Mouse (Mus musculus) spleen, adult 18-20 months (tissue): ENCODE data around the gene Dync2h1.
A peak's percentile ranks its signal among the peaks of the same experiment; 100 is the strongest.
"Not testable (repeated sequence)": the region's sequence is repeated elsewhere in the genome, so short reads cannot be mapped to it uniquely, and the experiment has no call there.

Experiments used
- DNase-seq, 2 experiments: peaks; one replicate each; pipeline ENCODE4 v3.0.0; 2022; ENCODE audit warnings: mixed read lengths in 2 of 2

Gene Dync2h1

DNA sequence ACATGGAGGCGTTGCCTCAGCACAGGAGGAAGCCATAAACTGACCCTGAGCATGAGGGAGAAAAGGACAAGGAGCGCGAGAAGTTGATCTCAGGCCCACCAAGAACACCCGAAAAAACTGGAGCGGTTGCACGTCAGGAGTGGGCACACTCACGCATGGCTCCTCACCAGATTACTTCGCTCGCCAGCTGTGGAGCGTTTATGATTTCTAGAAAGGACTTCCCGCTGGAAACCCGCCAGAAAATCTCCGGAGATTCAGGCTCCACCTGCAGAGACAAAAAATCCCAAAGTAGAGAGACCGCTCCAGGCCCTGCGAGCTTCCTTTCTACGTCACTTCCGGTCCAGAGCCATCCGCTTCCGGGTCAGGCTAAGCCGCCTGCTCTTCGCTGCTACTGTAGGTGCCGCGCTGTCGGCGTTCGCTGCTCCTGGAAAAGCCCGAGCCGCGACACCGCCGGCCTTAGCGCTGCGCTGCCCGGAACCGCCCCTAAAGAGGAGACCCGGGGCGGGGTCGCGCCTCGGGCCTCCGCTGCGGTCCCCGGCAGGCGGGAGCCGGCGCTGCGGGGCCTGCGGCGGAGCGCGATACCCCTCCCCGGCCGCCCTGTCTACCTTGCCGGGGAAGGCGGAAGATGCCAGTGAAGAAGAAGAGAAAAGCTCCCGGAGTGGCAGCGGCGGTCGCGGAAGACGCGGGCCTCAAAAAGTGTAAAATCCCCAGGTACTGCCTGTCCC is at the start of gene Dync2h1, which contains the start of gene Dcun1d5:
Gene Dync2h1 (minus strand): TSS at position 275 of the 725 bp plus-strand sequence.
Gene Dcun1d5 (plus strand): TSS at position 349 of the 725 bp plus-strand sequence.
- DNase-seq, result peak; percentile 78 to 80

DNA sequence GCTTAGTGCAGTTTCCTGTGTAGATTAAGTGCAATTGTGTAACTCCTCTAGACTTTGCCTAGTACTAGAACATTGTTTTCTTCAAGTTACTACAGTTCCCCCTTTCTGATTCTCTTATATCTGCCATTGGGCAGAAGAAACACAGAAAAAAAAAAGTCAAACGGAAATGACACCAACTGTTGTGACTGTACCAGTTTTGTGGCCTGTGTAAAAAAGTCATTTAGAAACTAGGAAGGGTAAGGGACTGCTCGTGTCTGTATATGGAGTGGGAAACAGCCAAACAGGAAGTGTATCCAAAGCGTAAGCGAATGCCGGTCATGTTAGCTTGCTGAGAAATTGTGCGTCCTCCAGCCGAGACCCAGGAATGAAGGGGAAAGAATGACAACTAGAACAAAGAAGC is 37.2 kb upstream of the Dync2h1 start:
- DNase-seq, result no peak

DNA sequence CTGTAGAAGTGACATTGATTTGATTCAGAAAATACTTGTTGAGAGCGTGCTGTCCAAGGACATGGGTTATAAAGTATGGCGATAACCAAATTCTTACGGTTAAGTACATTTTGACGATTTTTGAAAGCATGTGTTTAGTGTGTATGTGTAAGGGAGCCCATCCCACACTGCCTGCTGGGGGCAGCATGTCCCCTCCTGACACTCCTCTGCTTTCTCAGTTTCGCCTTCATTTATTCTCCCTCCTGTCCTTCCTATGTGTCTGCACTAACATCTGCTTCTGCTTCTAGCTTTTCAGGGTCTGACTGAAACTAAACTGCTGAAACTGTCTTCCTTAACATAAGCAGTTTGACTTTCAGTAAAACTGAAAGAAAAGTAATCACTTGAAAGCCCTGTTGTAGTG is 36.8 kb upstream of the Dync2h1 start:
- DNase-seq, result no peak

DNA sequence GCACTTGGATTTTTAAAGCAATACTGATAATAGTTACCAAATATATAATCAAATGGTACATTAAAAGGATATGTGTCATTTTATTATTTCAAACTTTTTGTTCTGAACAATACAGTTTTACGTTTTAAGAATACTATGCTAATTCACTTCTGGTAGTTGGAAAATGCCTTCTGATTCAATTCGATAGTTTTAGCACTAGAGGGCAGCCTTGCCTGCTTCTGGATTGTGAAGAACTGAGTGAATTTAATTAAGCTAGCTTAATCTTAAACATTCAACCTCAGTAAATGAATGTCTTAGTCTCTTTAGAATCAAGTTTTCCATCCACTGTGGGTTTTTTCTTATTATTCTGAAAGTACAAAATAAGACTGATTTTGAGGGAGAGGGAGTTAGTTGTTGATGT is 32.0 kb upstream of the Dync2h1 start:
- no peak for DNase-seq

DNA sequence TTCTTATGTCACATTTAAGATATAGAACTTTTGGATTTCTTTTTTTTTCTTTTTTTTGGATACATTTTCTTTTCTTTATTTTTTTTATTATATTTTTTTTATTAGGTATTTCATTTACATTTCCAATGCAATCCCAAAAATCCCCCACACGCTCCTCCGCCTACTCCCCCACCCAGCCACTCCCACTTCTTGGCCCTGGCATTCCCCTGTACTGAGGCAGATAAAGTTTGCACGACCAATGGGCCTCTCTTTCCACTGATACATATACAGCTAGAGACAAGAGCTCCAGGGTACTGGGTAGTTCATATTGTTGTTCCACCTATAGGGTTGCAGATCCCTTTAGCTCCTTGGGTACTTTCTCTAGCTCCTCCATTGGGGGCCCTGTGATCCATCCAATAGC is 6.4 kb upstream of the Dync2h1 start:
- not testable (repeated sequence) for DNase-seq

DNA sequence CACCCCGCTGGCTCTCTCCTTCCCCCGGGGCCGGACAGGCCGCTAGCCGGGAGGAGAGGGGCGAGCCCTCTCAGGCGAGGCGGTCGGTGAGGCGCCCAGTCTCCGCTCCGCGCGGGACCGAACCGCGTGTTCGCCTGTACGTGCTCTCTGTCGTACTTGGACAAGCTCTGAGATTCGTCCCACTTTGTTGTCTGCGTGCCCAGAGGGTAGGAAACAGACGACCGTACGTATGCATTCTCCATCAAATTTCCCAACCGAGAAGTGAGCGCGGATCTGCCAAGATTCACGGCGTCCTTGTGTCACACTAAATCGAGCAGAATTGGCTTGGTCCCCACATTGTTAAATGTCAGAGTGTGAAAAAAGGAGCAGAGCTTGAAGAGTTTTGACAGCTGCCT is 648 bp upstream of the Dync2h1 start:
- DNase-seq, result no peak

DNA sequence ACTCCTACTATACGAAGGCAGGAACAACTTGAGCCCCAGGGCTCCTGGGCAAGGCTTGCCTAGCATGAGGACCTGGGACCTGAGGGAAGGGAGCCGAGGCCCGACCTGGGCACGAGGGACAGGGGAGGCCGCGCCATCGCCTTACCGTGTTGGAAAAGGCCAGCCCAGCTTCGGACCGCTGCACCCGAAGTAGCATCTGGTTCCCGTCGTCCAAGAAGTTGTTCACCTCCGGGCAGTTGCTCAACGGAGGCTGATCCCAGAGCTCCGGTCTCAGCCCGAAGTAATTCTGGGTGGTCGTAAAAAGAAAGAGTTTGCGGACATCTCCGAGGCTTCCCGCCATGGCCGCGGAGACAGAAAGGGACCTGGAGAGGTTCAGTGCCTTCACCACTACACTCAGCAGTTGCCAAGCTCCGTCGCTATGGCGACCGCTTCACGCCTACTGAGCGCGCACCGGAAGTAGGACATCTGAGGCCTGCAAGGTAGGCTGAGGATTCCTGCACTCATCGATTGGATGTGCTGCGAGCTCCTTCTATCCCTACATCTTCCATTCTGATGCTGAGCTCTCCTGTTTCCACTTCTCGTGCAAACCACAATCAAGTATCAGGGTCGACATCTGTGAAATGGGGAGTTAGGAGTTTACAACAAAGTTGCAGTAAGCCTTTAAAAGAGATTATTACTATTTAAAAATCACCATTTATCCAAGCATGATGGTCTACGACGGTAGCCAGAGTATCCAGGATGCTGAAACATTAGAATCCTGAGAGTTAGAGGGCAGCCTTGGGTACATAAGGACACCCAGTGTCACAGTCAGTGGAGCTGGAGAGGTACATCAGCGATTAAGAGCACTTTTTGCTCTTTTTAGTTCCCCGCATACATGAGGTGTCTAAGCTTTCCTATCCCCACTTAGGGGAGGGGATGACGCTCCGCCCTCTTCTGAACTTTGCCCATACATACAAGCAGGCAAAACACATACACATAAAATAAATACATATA is 7.3 kb downstream of the Dync2h1 start:
- peak; percentile 70 to 79 for DNase-seq

DNA sequence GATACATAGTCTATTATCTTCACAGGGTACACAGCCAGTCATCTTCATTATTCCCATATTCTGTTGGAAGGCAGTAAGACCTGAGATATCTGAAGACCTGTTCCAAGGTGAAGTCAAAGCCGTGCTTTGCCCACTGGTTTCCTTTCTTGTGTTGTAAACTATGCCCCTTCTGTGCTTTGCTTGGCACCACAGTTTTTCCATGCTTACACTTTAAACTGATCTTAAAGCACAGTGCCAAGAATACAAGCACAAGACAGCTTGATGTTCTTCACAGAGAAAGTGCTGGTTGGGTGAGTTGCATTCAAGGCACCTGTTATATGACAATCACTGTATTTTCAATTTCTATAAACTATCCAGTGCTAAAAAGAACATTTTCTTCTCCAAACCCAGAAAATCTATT is 10.5 kb downstream of the Dync2h1 start:
- DNase-seq, result no peak

DNA sequence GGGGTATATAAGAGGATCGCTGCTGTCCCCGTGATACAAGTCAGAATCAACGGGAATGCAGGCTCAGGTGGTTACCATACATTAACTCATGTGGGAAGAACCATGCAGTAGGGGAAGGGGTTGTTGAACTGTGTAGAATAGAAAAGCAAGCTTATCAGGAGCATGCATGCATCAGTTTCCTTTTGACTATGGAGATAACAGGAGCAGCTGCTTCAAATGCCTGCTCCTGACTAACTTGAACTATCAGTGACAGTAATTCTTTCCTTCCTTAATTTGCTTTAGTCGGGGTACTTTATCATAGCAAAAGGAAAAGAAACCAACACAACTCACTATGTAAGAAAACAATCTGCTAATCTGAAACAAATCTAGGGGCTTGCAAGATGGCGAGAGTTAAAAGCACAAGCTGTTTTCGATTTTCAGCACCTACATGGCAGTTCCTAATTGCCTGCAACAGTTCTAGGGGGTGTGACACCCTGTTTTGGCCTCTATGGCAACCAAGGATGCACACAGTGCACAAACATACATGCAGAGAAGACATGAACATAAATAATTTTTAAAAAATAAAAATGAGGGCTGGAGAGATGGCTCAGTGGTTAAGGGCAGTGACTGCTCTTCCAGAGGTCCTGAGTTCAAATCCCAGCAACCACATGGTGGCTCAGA is 16.8 kb downstream of the Dync2h1 start:
- DNase-seq, result no peak

DNA sequence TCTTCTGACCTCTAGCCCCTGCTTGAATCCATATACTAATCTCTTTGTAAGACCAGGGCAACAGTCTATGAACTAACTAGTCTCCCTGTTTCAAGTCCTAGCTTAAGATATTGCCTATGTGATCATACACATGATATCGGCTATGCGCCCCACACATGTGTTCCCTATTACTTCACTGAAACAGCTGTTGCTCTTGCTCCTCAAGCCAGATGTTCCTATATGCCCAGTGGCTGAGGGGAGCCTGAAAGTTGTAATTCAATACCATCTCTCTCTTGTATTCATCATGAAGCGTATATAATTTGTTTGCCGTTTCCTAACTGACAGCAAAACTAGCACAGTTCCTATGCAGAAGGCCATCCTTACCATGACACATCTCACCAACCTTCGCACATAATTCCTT is 23.6 kb downstream of the Dync2h1 start:
- no peak for DNase-seq

DNA sequence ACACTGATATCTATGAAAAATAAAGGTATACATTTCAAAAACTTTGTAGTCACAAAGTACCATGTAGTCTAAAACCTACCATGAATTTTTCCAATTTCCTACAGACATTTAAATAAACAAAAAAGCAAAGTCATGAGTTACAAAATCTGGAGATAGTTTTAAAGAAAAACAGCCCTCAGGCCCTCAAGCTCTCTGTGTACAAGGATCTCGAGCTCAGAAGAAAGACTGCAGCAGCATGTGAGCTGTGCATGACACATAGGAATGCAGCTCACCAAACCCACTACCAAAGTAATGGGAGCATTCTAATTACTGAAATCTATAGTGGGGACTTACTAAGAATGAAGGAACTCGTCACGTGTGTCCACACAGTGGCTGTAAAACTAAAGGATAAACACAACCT is 24.5 kb downstream of the Dync2h1 start:
- no peak for DNase-seq

DNA sequence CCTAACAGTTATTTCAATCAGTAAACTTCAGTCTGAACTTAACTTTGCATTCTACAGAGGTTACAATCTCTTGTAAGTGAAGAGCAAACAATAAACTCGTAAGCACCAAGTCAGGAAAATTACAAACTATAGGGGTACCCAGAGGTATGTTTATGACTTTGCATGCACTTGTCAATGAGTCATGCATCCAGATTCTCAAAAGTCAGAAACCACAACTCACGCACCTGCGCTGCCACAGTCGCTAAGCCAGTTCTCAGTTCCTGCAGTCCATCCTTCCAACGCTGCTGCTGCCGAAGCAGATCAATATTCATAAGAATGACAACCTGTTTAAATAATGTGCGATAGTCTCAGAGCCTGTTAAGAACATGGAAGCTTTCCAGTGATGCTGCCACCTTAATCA is 25.6 kb downstream of the Dync2h1 start:
- no peak for DNase-seq

DNA sequence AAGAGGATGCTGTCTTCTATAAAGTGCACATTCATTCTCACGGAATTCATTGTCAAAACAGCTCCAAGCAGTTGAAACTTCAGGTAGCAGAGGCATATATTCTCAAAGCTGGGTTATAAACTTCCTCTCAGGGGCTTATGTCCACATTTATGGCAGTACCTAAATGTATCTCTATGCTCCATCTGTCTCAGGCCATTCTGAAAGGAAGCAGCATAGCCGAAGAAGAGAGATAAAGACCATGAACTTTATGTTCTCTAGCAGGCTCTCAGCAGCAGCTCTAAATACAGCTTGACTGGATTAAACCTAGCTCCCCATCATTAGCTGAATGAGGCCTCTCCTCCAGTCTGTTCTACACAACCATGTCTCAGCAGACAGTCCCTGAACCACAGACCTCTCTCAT is 29.9 kb downstream of the Dync2h1 start:
- DNase-seq, result no peak

DNA sequence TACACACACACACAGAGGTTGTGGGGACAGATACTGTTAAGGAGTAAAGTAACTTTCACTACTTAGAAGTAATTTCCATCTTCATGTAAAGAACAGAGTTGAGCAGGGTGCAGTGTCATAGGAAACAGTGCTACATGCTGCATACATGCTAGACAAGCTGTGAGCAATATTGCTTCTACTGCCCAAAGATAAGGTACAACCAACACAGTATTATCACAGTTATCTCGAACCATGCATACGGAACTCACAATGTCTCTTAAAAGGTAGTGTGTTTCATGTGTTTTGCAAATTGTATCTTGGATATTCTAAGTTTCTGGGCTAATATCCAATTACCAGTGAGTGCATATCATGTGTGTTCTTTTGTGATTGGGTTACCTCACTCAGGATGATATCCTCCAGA is 61.4 kb downstream of the Dync2h1 start:
- DNase-seq, result no peak

DNA sequence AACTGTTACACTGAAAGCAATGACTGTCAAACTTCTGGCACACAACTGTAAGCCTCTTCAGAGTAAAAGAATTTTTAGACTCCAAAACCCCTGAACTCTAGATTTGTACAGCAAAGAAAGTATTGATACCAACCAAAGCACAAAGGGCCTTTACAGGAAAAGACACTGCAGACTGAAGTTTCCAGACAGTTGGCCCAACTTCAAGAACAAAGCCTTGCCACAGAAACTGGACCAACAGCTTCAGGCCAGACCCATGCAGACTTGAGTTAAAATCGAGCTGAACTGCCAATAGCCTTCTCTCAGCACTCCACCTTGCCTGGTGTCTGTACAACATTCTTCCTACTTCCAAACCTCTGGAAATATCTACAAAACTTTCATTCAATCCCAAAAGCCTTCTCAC is 74.1 kb downstream of the Dync2h1 start:
- DNase-seq, result no peak

DNA sequence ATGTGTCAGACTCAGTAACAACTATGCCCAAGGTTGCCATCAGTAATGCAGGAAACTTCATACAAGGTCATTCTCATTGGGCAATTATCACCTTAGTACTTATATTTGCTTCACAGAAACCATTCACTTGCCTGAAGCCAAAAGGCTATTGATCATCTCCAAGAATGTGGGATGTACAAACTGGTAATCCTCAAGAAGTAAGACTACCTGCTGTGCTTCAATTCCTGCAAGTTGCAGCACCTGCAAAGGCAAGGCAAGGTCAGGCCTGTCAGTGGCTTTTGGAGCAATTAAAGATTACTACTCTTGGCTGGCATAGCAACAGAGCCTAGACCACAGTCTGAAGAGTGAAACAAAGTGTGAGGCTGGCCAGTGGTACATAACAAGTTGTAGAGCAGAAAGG is 82.9 kb downstream of the Dync2h1 start:
- DNase-seq, result no peak

DNA sequence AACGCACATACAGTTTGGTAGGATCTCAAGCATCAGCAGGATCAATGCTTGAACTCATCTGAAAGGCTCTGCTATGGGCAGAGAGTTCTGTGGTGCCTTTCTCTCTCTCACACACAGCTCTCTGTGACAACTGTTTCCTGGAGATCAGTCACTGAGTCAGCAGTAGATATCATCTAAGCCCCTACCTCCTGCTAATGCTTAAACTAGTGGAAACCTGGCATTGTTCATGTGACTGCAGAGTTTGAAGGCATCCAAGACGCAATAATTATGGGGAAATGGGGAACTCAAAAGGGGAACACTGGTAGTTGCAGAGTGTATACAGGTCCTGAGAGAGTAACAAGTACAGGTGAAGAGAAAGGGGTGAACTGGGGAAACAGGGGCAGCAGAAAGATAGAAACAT is 109.6 kb downstream of the Dync2h1 start:
- DNase-seq, result no peak

DNA sequence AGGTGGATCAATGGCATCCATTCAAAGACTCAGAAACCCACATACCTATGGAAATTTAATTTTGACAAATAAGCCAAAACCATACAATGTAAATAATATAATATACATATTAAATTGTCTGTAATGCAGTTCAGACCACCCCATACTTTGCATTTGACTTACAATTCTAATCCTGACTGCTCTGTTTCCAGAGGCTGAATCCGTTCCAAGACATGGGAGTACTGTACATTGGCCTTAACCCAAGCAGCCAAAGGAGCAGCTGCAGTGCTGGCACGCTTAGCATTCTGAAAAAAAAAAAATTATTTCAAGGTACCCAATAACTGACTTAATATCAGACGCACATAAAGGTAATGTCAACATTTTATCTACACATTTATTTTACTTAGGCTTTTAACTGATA is 113.4 kb downstream of the Dync2h1 start:
- DNase-seq, result no peak

DNA sequence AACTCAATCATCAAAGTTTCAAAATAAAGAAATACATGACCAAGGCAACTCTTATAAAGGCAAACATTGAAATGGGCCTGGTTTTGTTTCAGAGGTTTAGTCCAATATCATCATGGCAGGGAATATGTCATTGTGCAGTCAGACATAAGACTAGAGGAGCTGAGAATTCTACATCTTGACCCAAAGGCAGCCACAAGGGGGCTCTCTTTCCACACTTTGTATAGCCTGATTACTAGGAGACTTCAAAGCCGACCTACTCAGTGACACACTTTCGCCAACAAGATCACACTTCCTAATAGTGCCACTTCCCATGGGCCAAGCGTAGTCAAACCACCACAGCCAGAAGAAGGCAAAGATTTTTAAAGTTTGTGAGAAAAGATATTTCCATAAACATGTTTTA is 133.7 kb downstream of the Dync2h1 start:
- peak in 1 of 2 experiments; percentile 27 for DNase-seq

DNA sequence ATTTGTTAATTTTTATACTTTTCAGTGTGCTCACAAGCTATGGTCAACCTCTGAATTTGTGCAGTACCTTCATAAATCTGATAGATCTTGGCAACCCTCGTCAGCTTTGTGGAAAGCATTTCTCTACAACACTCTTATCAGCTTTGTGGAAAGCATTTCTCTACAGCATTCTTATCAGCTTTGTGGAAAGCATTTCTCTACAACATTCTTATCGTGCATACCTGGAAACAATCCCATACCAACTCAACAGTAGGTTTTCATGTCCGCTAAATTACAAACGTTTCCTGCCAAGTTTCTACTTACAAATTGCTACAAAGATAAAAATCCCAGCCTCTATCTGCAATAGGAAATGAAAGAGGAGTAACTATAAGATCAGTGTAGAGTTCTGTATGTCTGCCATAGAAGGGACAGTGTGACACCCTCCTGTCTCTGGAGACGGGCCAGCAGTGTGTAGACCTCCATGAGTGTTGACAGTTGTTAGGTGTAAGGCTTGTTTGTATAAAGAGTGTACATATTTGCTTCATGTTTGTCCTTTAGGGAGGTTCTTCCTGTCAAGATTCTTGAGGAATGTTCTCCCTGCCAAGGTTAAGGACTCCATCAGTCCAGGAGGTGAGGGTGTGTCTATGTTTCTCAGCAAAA is 141.5 kb downstream of the Dync2h1 start:
- DNase-seq, result no peak

DNA sequence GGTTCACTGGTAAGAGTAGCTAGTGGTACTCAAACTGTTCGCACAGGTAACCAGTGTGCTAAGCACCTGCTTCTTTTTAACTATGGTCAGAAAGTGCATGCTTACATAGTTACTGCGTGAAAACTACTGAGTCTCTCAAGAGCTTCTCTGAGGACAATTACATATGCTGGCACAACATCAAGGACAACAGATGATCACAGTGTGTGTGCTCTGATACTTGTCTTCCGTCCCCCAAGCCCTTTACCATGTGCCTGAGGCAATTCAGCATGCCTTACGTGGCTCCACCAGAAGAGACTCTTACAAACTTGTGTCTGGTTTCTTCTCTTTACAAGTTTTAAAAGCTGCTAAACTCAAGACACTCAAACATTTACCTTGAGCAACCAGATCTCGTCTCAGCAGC is 143.0 kb downstream of the Dync2h1 start:
- DNase-seq, result no peak

DNA sequence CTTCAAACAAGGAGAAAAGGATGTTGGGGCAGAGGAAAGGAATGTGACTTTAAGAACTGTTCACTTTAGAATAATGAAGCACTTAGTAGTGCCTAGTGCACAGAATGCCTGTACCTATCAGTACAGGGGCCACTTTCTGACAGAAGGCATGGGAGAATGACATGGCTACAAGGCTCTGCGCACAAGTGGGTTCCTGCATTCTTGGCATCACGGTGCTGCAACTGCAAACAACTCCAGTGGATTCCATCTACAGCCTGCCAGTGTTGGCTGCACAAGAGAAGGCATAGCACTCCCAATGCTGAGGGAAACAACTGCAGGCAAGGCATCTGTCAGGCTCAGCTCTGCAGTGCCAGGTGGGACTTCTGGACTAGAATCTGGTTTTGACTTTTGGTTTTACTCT is 151.7 kb downstream of the Dync2h1 start:
- no peak for DNase-seq

DNA sequence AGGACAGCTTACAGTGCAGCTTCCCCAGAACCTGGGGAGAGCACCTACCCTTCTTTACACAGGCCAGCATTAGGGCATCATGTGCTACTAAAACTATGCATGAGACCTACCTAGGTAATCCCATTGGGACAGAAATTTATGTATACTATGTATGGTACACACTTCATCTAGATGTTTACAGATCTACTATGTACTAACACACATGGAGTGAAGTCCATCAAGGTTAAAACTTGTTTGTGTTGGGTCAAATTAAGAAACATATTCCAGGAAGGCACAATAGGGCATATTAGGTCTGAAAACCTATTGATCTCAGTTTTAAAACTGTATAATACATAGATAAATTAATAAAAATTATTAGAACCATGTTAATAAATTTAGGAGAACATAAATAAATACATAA is 168.6 kb downstream of the Dync2h1 start:
- DNase-seq, result no peak
